Mouse (Mus musculus): ENCODE data around the gene a. TPM values are rescaled to one million over a fixed set of nuclear protein-coding genes. Genes with fewer than 3 reads are reported as not detected.
A peak's percentile ranks its signal among the peaks of the same experiment; 100 is the strongest.

a gene
- not detected for polyA plus RNA-seq (2012; fragmentation: generic; extraction: Trizol)
- long read RNA-seq, experiment 1, result 0 reads
- long read RNA-seq, experiment 2, partial matches to known transcripts, result 0 of 1 reads
- long read RNA-seq, experiment 2, other reads (novel, unspliced or antisense), result 1 of 1 reads

DNA sequence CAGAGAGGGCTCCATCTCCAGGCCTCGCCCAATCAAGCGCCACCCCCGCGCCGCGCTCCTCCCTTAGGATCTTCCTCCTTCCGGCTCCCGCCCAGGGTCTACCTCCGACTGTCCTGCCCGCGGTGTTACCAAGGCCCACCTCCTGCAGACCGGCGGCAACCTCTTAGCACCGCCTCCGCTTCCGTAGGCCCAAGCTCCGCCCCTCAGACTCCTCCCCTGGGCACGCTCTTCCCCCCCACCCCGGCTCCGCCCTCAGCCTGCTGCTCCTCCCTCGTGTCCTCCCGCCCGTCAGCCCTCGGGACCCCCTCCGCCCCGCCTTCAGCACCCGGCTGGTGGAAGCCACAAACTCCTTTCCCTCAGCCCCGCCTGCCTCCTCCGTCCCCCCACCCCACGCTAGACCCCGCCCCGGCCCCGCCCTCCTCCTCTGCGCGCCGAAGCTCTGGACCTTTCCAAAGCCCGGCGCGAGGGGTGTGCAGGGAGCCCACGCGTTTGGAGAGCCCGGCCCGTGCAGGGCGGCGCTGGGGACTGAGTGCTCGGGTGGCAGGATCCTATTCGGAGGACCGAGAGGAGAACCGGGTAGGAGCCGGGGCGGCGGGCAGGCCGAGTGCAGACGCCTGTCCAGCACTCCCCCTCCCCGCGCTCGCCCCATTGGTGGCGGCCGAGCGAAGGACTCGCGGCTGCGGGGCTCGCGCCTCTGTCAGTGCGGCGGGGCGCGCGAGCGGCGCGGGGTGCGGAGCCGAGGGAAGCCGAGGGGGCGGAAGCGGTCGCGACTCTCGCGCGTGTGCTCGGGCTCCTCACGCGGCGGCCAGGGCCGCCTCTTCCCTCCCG, at the start of gene a, which contains the start of gene Raly:
a (plus strand) TSS at position 747 of the 828 bp plus-strand sequence.
Raly (plus strand) TSS at position 441 of the 828 bp plus-strand sequence.
- Histone ChIP-seq H3ac (ENCODE audit: control insufficient read depth, insufficient read length, low read depth) (peak within 1 kb of the TSS; percentile 90), H3K27me3 (ENCODE audit: control insufficient read depth, insufficient read depth, insufficient read length) (no peaks in the 10 kb centered on the region), H3K36me3 (ENCODE audit: control insufficient read depth, insufficient read depth) (peaks cover 9% of the 10 kb centered on the region), H3K79me3 (ENCODE audit: low read depth) (peaks cover 45% of the 10 kb centered on the region), H3K79me2 (ENCODE audit: control insufficient read depth, insufficient read depth) (peaks cover 48% of the 10 kb centered on the region), H3K4me3 (ENCODE audit: insufficient read depth, poor library complexity, severe bottlenecking) (peak within 1 kb of the TSS; percentile 93)
- TF ChIP-seq MYOG (IDR thresholded peaks at IDR 0.05; ENCODE audit: control insufficient read depth, extremely low read depth, insufficient read length) (no peak), CTCF (IDR thresholded peaks at IDR 0.05; ENCODE audit: control insufficient read depth, insufficient read depth, insufficient read length) (no peak), MYOD1 (IDR thresholded peaks at IDR 0.05; ENCODE audit: control insufficient read depth, insufficient read length, low read depth) (no peak), FOSL1 (IDR thresholded peaks at IDR 0.05; ENCODE audit: insufficient read depth, low read length, poor library complexity, severe bottlenecking) (no peak), USF1 (IDR thresholded peaks at IDR 0.05; ENCODE audit: low read depth) (no peak), MAX (IDR thresholded peaks at IDR 0.05) (peak; percentile 41), CEBPB (IDR thresholded peaks at IDR 0.05; ENCODE audit: low read depth) (no peak)

DNA sequence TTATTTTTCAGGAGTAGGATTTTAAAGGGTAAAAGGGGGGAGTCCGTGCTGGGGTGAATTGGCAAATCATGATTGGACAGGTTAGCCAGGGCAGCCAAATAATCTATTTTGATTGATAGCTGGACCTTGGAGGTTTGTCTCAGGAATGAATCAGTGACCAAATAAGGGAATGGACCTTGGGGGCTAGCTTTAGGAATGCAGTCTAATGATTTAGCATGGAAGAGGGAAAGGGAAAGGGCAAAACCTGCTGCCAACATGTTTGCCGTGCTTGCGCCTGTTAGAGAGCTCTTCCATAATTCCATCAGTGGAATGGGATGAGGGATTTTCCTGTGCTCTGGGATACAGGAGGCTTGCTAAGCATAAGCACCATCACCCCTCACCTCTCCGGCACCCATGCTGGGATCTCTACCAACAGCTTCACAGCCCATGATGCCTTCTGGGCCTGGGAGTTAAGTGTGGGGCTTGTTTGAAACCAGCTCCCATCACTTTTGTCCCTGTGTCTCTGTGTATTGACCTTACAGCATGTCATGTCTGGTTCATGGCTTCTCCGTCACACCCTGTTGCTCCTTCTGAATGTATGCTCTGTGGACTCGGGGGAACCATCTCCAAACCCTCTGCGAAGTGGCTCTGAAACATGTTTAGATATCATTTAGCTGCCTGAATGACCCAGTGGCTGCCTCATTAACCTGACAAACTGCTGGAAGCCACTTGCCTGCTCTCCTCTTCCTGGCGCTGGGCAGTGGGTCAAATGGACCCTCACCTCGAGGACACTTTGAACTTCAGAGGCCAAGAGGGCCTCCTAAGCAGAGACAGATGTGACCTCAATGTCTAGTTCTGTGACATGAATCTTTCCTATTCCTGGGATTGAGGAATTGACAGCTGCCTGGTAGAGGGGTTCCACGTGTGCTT, 48.0 kb upstream of the a start:
- Histone ChIP-seq H3ac (ENCODE audit: control insufficient read depth, insufficient read length, low read depth) (no peak overlapping the region), H3K27me3 (ENCODE audit: control insufficient read depth, insufficient read depth, insufficient read length) (no peaks in the 10 kb centered on the region), H3K79me3 (ENCODE audit: low read depth) (no peaks in the 10 kb centered on the region), H3K4me3 (ENCODE audit: insufficient read depth, poor library complexity, severe bottlenecking) (no peak overlapping the region), H3K79me2 (ENCODE audit: control insufficient read depth, insufficient read depth) (no peaks in the 10 kb centered on the region), H3K36me3 (ENCODE audit: control insufficient read depth, insufficient read depth) (no peaks in the 10 kb centered on the region)
- TF ChIP-seq MAX (IDR thresholded peaks at IDR 0.05) (no peak), CTCF (IDR thresholded peaks at IDR 0.05; ENCODE audit: control insufficient read depth, insufficient read depth, insufficient read length) (no peak), FOSL1 (IDR thresholded peaks at IDR 0.05; ENCODE audit: insufficient read depth, low read length, poor library complexity, severe bottlenecking) (no peak), CEBPB (IDR thresholded peaks at IDR 0.05; ENCODE audit: low read depth) (no peak), MYOD1 (IDR thresholded peaks at IDR 0.05; ENCODE audit: control insufficient read depth, insufficient read length, low read depth) (no peak), MYOG (IDR thresholded peaks at IDR 0.05; ENCODE audit: control insufficient read depth, extremely low read depth, insufficient read length) (no peak), USF1 (IDR thresholded peaks at IDR 0.05; ENCODE audit: low read depth) (no peak)

DNA sequence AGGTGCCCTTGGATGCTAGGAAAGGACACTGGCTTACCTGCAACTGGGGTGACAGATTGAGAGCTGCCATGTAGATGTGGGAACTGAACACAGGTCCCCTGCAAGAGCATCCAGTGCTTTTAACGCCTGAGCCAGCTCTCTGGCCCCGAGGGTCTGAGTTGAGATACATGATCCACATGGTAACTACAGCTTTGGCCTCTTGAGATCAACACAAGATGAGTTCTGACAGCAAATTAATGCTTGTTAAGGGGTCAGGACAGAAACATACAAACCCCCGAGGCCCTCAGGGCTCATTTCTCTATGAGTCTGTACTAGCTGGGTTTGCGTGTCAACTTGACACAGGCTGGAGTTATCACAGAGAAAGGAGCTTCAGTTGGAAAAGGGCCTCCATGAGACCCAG, 47.3 kb upstream of the a start:
- no peaks in the 10 kb centered on the region for H3K79me2 ChIP-seq (ENCODE audit: control insufficient read depth, insufficient read depth)
- H3K79me3 ChIP-seq (ENCODE audit: low read depth), result no peaks in the 10 kb centered on the region
- TF ChIP-seq USF1 (IDR thresholded peaks at IDR 0.05; ENCODE audit: low read depth) (no peak), FOSL1 (IDR thresholded peaks at IDR 0.05; ENCODE audit: insufficient read depth, low read length, poor library complexity, severe bottlenecking) (no peak), MYOD1 (IDR thresholded peaks at IDR 0.05; ENCODE audit: control insufficient read depth, insufficient read length, low read depth) (no peak), MAX (IDR thresholded peaks at IDR 0.05) (no peak), CTCF (IDR thresholded peaks at IDR 0.05; ENCODE audit: control insufficient read depth, insufficient read depth, insufficient read length) (no peak), MYOG (IDR thresholded peaks at IDR 0.05; ENCODE audit: control insufficient read depth, extremely low read depth, insufficient read length) (no peak), CEBPB (IDR thresholded peaks at IDR 0.05; ENCODE audit: low read depth) (no peak)
- no peaks in the 10 kb centered on the region for H3K27me3 ChIP-seq (ENCODE audit: control insufficient read depth, insufficient read depth, insufficient read length)
- no peaks in the 10 kb centered on the region for H3K36me3 ChIP-seq (ENCODE audit: control insufficient read depth, insufficient read depth)
- no peak overlapping the region for H3ac ChIP-seq (ENCODE audit: control insufficient read depth, insufficient read length, low read depth)
- H3K4me3 ChIP-seq (ENCODE audit: insufficient read depth, poor library complexity, severe bottlenecking), result no peak overlapping the region

DNA sequence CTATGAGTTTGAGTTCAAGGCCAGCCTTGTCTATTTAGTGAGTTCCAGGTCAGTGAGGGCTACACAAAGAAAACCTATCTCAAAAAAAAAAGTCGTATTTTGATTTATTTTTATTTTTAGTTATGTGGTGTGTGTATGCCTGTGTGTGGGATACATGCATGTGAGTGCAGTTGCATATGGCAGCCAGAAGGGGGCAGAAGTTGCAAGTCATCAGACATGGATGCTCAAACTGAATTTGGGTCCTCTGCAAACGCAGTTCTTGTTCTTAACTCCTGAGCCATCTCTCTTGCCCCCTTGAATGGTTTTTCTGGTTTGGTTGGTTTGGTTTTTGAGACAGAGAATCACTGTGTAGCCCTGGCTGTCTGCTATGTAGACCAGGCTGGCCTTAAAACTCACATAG, 42.8 kb upstream of the a start:
- Histone ChIP-seq H3K27me3 (ENCODE audit: control insufficient read depth, insufficient read depth, insufficient read length) (no peaks in the 10 kb centered on the region), H3K36me3 (ENCODE audit: control insufficient read depth, insufficient read depth) (no peaks in the 10 kb centered on the region), H3K4me3 (ENCODE audit: insufficient read depth, poor library complexity, severe bottlenecking) (no peak overlapping the region), H3K79me3 (ENCODE audit: low read depth) (no peaks in the 10 kb centered on the region), H3ac (ENCODE audit: control insufficient read depth, insufficient read length, low read depth) (no peak overlapping the region), H3K79me2 (ENCODE audit: control insufficient read depth, insufficient read depth) (no peaks in the 10 kb centered on the region)
- no peak for TF ChIP-seq MYOG (IDR thresholded peaks at IDR 0.05; ENCODE audit: control insufficient read depth, extremely low read depth, insufficient read length)
- no peak for TF ChIP-seq CTCF (IDR thresholded peaks at IDR 0.05; ENCODE audit: control insufficient read depth, insufficient read depth, insufficient read length)
- no peak for TF ChIP-seq FOSL1 (IDR thresholded peaks at IDR 0.05; ENCODE audit: insufficient read depth, low read length, poor library complexity, severe bottlenecking)
- no peak for TF ChIP-seq CEBPB (IDR thresholded peaks at IDR 0.05; ENCODE audit: low read depth)
- no peak for TF ChIP-seq MYOD1 (IDR thresholded peaks at IDR 0.05; ENCODE audit: control insufficient read depth, insufficient read length, low read depth)
- TF ChIP-seq MAX (IDR thresholded peaks at IDR 0.05), result no peak
- no peak for TF ChIP-seq USF1 (IDR thresholded peaks at IDR 0.05; ENCODE audit: low read depth)
